Mouse (Mus musculus): Measurements from ENCODE around the gene AC134908.4.

Gene AC134908.4

GRCm38 (mm10) chr17:25795609-25796092, at the start of gene AC134908.4:
Gene AC134908.4, minus strand, starts transcription at chr17:25795659.
- peak; percentile 95 for DNase-seq (ENCODE audit: extremely low spot score)

GRCm38 (mm10) chr17:25844396-25844901, 49.0 kb upstream of the AC134908.4 start, which contains the start of gene Rhot2:
Gene Rhot2, minus strand, starts transcription at chr17:25844851.
- DNase-seq (ENCODE audit: extremely low spot score), result peak; percentile 91

- DNase-seq (ENCODE audit: extremely low spot score), result no peak
Measured at GRCm38 (mm10) chr17:25843636-25844395, 48.4 kb upstream of the AC134908.4 start.

GRCm38 (mm10) chr17:25843122-25843521, 47.7 kb upstream of the AC134908.4 start:
- no peak for DNase-seq (ENCODE audit: extremely low spot score)

GRCm38 (mm10) chr17:25842509-25842908, 47.0 kb upstream of the AC134908.4 start:
- no peak for DNase-seq (ENCODE audit: extremely low spot score)

- no peak for DNase-seq (ENCODE audit: extremely low spot score)
Measured at GRCm38 (mm10) chr17:25841117-25841880, 45.8 kb upstream of the AC134908.4 start, which contains the start of gene Gm20683. Gene Gm20683, minus strand, starts transcription at chr17:25841763.

GRCm38 (mm10) chr17:25840519-25840918, 45.1 kb upstream of the AC134908.4 start:
- no peak for DNase-seq (ENCODE audit: extremely low spot score)

GRCm38 (mm10) chr17:25839455-25840235, 44.2 kb upstream of the AC134908.4 start:
- no peak for DNase-seq (ENCODE audit: extremely low spot score)

- no peak for DNase-seq (ENCODE audit: extremely low spot score)
Measured at GRCm38 (mm10) chr17:25838904-25839303, 43.4 kb upstream of the AC134908.4 start.

- DNase-seq (ENCODE audit: extremely low spot score), result no peak
Measured at GRCm38 (mm10) chr17:25837533-25837932, 42.1 kb upstream of the AC134908.4 start.

GRCm38 (mm10) chr17:25837076-25837410, 41.6 kb upstream of the AC134908.4 start, which contains the start of gene Rhbdl1:
Gene Rhbdl1, minus strand, starts transcription at chr17:25837295.
- DNase-seq (ENCODE audit: extremely low spot score), result peak; percentile 75

GRCm38 (mm10) chr17:25836397-25837075, 41.1 kb upstream of the AC134908.4 start:
- DNase-seq (ENCODE audit: extremely low spot score), result no peak

GRCm38 (mm10) chr17:25835816-25836215, 40.4 kb upstream of the AC134908.4 start:
- no peak for DNase-seq (ENCODE audit: extremely low spot score)

- DNase-seq (ENCODE audit: extremely low spot score), result no peak
Measured at GRCm38 (mm10) chr17:25835301-25835700, 39.8 kb upstream of the AC134908.4 start.

- no peak for DNase-seq (ENCODE audit: extremely low spot score)
Measured at GRCm38 (mm10) chr17:25834595-25835222, 39.2 kb upstream of the AC134908.4 start.

- no peak for DNase-seq (ENCODE audit: extremely low spot score)
Measured at GRCm38 (mm10) chr17:25833961-25834594, 38.6 kb upstream of the AC134908.4 start.

- DNase-seq (ENCODE audit: extremely low spot score), result peak; percentile 95
Measured at GRCm38 (mm10) chr17:25833291-25833663, 37.8 kb upstream of the AC134908.4 start, which contains the start of gene Stub1. Gene Stub1, minus strand, starts transcription at chr17:25833404.

- peak; percentile 100 for DNase-seq (ENCODE audit: extremely low spot score)
Measured at GRCm38 (mm10) chr17:25832436-25833290, 37.2 kb upstream of the AC134908.4 start.

All from embryo, embryonic 9.5 days (tissue).